Mouse (Mus musculus) heart, embryonic 14.5 days (tissue): ENCODE measurements at regions not wholly inside any gene's neighbourhood (a gene's known extent, or its start where the extent isn't known, plus 50 kb on each side); places are given as distances from the start of the nearest gene placed in this dataset.

Source experiments
- ATAC-seq: fragments of 200-750 bp; cut with Nextera tagmentation; 2 replicates; pipeline ENCODE4 v1.8.0; 2017; ENCODE audit warnings: low read depth, moderate TSS enrichment; ENCODE audit not compliant: insufficient number of reproducible peaks, insufficient read depth, low FRiP score
- H3K27ac ChIP-seq, 2 experiments: fragments of 200-500 bp in 1 of 2; fragments of 300-500 bp in 1 of 2; sonication (generic) in 1 of 2; replicated peaks in 1 of 2; 2 replicates each; pipeline ENCODE4 v1.5.1; 2012 to 2014; ENCODE audit warnings: low read depth in 2 of 2, low read length in 2 of 2, control low read depth in 1 of 2, mild to moderate bottlenecking in 1 of 2, mixed read lengths in 1 of 2; ENCODE audit not compliant: control insufficient read depth in 1 of 2, insufficient read depth in 1 of 2
- H3K27me3 ChIP-seq: fragments of 300-500 bp; sonication (generic); 2 replicates; pipeline ENCODE4 v1.6.1; 2014; ENCODE audit warnings: mild to moderate bottlenecking, low read length, control low read depth; ENCODE audit not compliant: control insufficient read depth, insufficient read depth
- H3K36me3 ChIP-seq: fragments of 300-500 bp; sonication (generic); 2 replicates; pipeline ENCODE4 v1.6.1; 2014; ENCODE audit warnings: mild to moderate bottlenecking, control low read depth, low read length, mixed read lengths; ENCODE audit not compliant: control insufficient read depth, insufficient read depth
- H3K4me1 ChIP-seq, 2 experiments: fragments of 200-500 bp in 1 of 2; fragments of 300-500 bp in 1 of 2; sonication (generic) in 1 of 2; 2 replicates each; pipeline ENCODE4 v1.6.1; 2012 to 2014; ENCODE audit warnings: low read length in 2 of 2, control low read depth in 1 of 2, mixed read lengths in 1 of 2; ENCODE audit not compliant: control insufficient read depth in 2 of 2, insufficient read depth in 2 of 2
- H3K4me2 ChIP-seq: fragments of 300-500 bp; sonication (generic); 2 replicates; pipeline ENCODE4 v1.6.1; 2014; ENCODE audit warnings: mild to moderate bottlenecking, low read length
- H3K4me3 ChIP-seq, 2 experiments: fragments of 200-500 bp in 1 of 2; fragments of 300-500 bp in 1 of 2; sonication (generic) in 1 of 2; 2 replicates each; pipeline ENCODE4 v1.5.1; 2012 to 2014; ENCODE audit warnings: low read length in 2 of 2, mild to moderate bottlenecking in 2 of 2, control low read depth in 1 of 2, low read depth in 1 of 2, moderate library complexity in 1 of 2; ENCODE audit not compliant: control insufficient read depth in 1 of 2, insufficient read depth in 1 of 2
- H3K9ac ChIP-seq: fragments of 300-500 bp; sonication (generic); 2 replicates; pipeline ENCODE4 v1.6.1; 2014; ENCODE audit warnings: mild to moderate bottlenecking, low read length
- H3K9me3 ChIP-seq: fragments of 300-500 bp; sonication (generic); 2 replicates; pipeline ENCODE4 v1.6.1; 2016; ENCODE audit warnings: low read length, control low read depth; ENCODE audit not compliant: control insufficient read depth
- WGBS: fragments of 180-500 bp; shearing (Covaris S2); extraction: QIAGEN DNeasy Blood & Tissue Kit; methylation state at CpG from one replicate; pipeline ENCODE4 v1.1.7; 2014; 5-methylcytosine and 5-hydroxymethylcytosine counted together

DNA sequence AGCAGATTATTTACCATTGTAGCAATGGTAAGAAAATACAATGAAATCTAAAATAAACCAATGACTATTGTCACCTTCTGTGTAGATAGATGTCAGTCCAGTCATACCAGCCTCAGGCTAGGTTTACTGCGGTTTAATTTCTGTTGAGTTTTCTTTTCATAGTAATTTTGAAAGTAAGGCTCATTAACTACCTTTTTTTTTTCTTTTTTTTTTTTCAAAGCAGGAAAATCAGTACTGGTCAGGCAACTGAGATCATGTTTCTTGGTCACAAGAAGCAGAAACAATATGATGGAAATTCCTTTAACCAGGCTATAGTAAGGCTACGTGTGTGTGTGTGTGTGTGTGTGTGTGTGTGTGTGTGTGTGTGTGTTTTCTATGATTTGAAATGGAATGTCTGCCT is 622.0 kb downstream of the Nfib start:
- H3K9ac ChIP-seq = no peak overlapping the region
- no peak overlapping the region for H3K27ac ChIP-seq
- H3K4me1 ChIP-seq = no peaks in the 10 kb centered on the region
- whole genome bisulfite sequencing = 82% methylated on average over 2 of the region's 2 CpGs
- H3K4me3 ChIP-seq = no peak overlapping the region
- no peaks in the 10 kb centered on the region for H3K9me3 ChIP-seq
- no peaks in the 10 kb centered on the region for H3K27me3 ChIP-seq
- no peak overlapping the region for H3K4me2 ChIP-seq
- H3K36me3 ChIP-seq = no peaks in the 10 kb centered on the region
- ATAC-seq = no peak

DNA sequence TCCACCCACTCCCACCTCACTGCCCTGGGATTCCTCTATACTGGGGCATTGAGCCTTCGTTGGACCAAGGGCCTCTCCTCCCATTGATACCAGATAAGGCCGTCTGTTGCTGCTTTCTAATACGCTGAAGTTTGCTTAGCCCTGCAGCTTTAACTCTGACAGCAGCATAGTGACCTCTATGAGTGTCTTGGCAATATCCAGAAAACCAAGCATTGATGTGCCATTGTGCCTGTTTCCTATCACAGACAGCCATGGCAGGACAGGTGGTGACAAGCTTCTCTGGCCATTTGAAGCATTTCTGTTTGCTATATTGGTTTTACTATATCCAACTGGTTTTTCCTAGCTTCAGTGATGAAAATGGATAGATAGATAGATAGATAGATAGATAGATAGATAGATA is 625.4 kb upstream of the Mpdz start:
- H3K4me2 ChIP-seq = peak overlapping the region; percentile 66
- H3K27ac ChIP-seq = peak overlapping the region; percentile 43 to 68; a peak in 3 of 4 replicates
- WGBS = 5% methylated on average over 3 of the region's 3 CpGs

DNA sequence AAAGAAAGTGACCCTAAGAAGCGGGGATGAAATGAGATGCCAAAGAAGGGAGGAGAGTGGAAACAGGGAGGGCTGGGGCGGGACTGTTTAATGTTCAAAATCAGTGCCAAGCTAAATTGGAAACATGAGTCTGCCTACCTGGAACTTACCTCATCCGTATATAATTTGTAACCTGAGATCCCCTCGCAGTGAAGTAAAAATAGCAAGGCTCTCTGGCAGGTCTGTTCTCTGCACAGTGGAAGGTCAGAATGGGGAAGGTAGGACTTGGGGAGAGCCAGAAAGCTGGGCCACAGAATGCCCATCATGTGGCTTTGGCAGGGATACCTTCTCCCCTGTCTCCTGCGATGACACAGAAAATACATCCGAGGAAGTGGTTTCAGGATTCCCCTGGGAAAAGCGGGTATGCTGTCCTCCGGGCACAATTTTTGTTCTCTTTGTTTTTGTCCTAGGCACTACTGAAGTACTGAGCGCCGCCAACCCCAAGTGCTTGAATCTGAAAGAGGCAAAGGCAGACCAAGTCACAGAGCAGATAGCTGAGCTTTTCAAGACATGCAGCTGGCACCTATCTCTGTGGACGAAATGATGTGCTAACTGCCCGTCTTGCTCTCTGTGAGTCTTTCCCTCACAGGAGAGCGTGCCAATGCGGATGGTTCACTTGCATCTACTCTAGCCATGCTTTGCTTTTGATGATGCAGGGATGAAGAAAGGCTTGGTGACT is 623.2 kb upstream of the Mpdz start:
- H3K4me3 ChIP-seq = peak overlapping the region; percentile 40 to 50
- H3K9ac ChIP-seq = peak overlapping the region; percentile 74
- H3K9me3 ChIP-seq = no peaks in the 10 kb centered on the region
- H3K4me1 ChIP-seq = peaks cover 9 to 29% of the 10 kb centered on the region in 2 experiments
- no peaks in the 10 kb centered on the region for H3K27me3 ChIP-seq
- ATAC-seq = peak; percentile 75
- peak overlapping the region; percentile 66 for H3K4me2 ChIP-seq
- no peaks in the 10 kb centered on the region for H3K36me3 ChIP-seq
- WGBS = 32% methylated on average over 14 of the region's 14 CpGs
- H3K27ac ChIP-seq = peak overlapping the region; percentile 96 to 97

More for the DNA sequence above, 625.4 kb upstream of the Mpdz start:
- Histone ChIP-seq H3K36me3 (no peaks in the 10 kb centered on the region), H3K4me1 (peaks cover 9 to 29% of the 10 kb centered on the region in 2 experiments), H3K9me3 (no peaks in the 10 kb centered on the region), H3K27me3 (no peaks in the 10 kb centered on the region), H3K4me3 (no peak overlapping the region), H3K9ac (no peak overlapping the region)
- ATAC-seq = no peak

DNA sequence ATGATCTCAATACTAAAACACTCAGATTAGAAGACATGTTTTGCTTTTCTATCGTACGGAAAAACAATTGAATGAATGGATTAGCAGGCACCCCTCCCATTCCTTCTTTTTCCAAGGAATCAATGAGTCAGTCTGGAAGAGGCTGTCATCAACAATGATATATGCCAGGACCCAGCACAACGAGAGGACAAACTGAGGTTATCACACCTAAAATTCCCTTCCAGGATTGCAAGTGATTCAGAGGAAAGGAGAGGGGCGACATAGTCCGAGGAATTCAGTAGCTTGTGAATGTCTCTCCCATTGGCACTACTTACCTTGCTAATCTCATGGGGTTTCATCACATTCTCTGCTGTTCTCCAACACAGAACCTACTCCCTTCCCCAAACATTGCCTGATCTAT is 620.1 kb upstream of the Mpdz start:
- WGBS = 5% methylated on average over 5 of the region's 5 CpGs
- Histone ChIP-seq H3K9ac (no peak overlapping the region), H3K27me3 (no peaks in the 10 kb centered on the region), H3K27ac (peak overlapping the region; percentile 27 to 43; a peak in 2 of 4 replicates), H3K4me2 (no peak overlapping the region), H3K4me3 (no peak overlapping the region), H3K36me3 (no peaks in the 10 kb centered on the region), H3K9me3 (no peaks in the 10 kb centered on the region), H3K4me1 (peaks cover 6 to 18% of the 10 kb centered on the region in 2 experiments)
- ATAC-seq = peak; percentile 68

DNA sequence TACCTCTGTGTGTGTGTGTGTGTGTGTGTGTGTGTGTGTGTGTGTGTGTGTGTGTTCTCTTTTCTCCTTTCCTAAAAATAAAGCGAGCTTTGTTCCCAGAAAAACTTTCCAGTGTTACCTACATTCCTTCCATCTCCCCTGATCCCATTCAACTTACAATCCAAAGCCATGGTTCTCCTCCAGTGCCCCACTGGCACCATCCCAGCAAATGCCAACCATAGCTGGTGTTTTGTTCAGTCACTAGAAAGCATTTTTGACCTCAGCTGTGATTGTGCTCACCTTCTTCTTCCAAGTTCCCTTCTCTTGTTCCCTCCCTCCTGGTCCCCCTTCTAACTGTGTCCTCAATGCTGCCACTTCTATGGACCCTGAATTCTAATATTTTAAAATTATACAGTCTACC is 614.1 kb upstream of the Mpdz start:
- H3K9ac ChIP-seq = no peak overlapping the region
- H3K9me3 ChIP-seq = no peaks in the 10 kb centered on the region
- no peak overlapping the region for H3K27ac ChIP-seq
- no peaks in the 10 kb centered on the region for H3K36me3 ChIP-seq
- H3K4me2 ChIP-seq = no peak overlapping the region
- H3K4me1 ChIP-seq = no peaks in the 10 kb centered on the region
- 80% methylated on average over 1 of the region's 1 CpGs for WGBS
- no peak for ATAC-seq
- no peaks in the 10 kb centered on the region for H3K27me3 ChIP-seq
- H3K4me3 ChIP-seq = no peak overlapping the region

DNA sequence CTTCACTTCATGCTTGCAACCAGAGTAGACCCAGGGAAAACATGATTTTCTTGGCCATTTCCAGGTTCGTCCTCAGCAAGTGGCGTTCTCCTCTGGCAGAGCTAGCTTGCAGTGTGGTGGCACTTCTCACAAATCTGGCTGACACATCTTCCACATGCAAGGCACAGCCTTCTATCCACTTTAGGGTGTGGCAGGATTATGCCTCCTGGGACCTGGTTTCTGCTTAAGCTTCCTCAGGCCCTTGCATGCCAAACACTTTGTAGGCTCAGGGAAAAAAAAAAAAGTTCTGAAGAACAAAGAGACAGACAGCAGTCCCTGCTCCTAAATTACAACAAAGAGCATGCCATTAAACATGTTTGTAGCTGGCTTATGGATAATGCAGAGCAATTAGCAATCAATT is 605.6 kb upstream of the Mpdz start:
- Histone ChIP-seq H3K4me2 (no peak overlapping the region), H3K4me1 (no peaks in the 10 kb centered on the region), H3K9me3 (no peaks in the 10 kb centered on the region), H3K9ac (no peak overlapping the region), H3K27me3 (no peaks in the 10 kb centered on the region), H3K4me3 (no peak overlapping the region), H3K27ac (no peak overlapping the region), H3K36me3 (no peaks in the 10 kb centered on the region)
- ATAC-seq = no peak
- 90% methylated on average over 2 of the region's 2 CpGs for WGBS

DNA sequence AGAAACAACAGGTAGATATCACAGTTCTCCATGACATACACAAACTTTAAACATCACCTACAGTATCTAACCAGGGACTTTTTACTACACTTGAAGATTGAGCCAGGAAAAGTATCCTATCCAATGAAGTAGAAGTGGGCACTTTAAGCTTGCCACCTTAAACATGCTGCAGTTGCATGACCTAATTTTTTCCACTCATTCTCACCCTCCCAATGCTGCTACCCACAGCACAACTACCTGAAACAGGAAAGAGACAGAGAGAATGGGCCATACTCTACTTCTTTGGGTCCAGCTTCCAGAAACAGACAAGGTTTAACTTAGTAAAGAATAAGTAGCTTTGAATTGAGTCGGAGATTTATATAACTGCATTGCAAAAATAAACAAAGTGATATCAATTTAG is 594.9 kb upstream of the Mpdz start:
- Histone ChIP-seq H3K9ac (no peak overlapping the region), H3K4me2 (no peak overlapping the region), H3K4me3 (no peak overlapping the region), H3K27me3 (no peaks in the 10 kb centered on the region), H3K27ac (no peak overlapping the region), H3K4me1 (peaks cover 0 to 4% of the 10 kb centered on the region in 2 experiments; a peak in 3 of 4 replicates), H3K9me3 (no peaks in the 10 kb centered on the region), H3K36me3 (no peaks in the 10 kb centered on the region)
- no peak for ATAC-seq
- 79% methylated on average over 1 of the region's 1 CpGs for WGBS
